In the genomic region with DNA sequence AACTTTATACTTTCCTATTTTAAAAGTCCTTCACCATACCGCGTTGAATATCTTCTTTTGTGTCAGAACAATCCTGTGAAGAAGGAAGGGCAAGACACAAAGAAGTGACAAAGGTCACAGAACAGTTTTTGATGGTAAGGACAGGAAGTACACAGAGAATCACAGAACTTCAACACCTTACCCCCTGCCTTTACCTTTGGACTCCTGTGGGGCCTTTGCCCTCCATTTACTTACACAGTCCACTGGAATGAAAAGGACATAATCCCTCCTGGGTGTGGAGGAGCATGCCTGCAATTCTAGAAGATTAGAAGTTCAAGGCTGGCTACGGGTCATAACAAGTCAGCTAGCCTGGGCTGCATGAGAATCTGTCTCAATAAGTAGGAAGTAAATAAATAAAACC, we compare ENCODE assay signal across 28 mouse cellular contexts. TPM values are rescaled to one million over a fixed set of nuclear protein-coding genes. Genes with fewer than 3 reads are reported as not detected.
A peak's percentile ranks its signal among the peaks of the same experiment; 100 is the strongest.
DNase-seq lines count a peak whose midpoint lies in the region; ATAC-seq lines count a peak whose summit lies in the region.
"Had no signal": no experiment of that assay in that cellular context is flagged by ENCODE, and none has a peak within 500 bp of the region (broad histone marks: within the 10 kb centered on the region; RNA-seq: fewer than 3 reads in every experiment).

No protein-coding gene starts in this region.

- H3K27ac ChIP-seq in kidney, embryonic 14.5 days (ENCODE audit: low read depth, low read length), result no peak overlapping the region
- peak overlapping the region; percentile 57; the same call in 1 of the 2 replicates for H3K27ac ChIP-seq in liver, embryonic 16.5 days (ENCODE audit: low read length)
- H3K27ac ChIP-seq in midbrain, embryonic 16.5 days (ENCODE audit: low read length), result no peak overlapping the region
- H3K27ac ChIP-seq in hindbrain, embryonic 10.5 days, result no peak overlapping the region
- H3K27ac ChIP-seq: embryonic facial prominence, embryonic 12.5 days; forebrain, embryonic 15.5 days; hindbrain, embryonic 14.5 days; liver, embryonic 13.5 days; neural tube, embryonic 12.5 days had no signal

- no peak overlapping the region for H3K4me3 ChIP-seq in kidney, embryonic 14.5 days (ENCODE audit: low read length)
- no peak overlapping the region for H3K4me3 ChIP-seq in liver, embryonic 16.5 days (ENCODE audit: low read depth, low read length)
- H3K4me3 ChIP-seq in midbrain, embryonic 16.5 days (ENCODE audit: low read depth, low read length), result no peak overlapping the region
- H3K4me3 ChIP-seq in hindbrain, embryonic 10.5 days, result no peak overlapping the region
- H3K4me3 ChIP-seq: embryonic facial prominence, embryonic 12.5 days; forebrain, embryonic 15.5 days; heart, embryonic 12.5 days; liver, embryonic 13.5 days; neural tube, embryonic 12.5 days had no signal

- DNase-seq in kidney, adult 8-10 months, result peak; percentile 56 to 62
- no peak for DNase-seq in liver
- peak; percentile 24 for DNase-seq in induced T-regulatory cell, adult 2 months (ENCODE audit: low read depth)
- peak; percentile 51 to 69 for DNase-seq in kidney, postnatal 36 days
- no peak for DNase-seq in hindbrain, embryonic 10.5 days (ENCODE audit: low spot score)
- DNase-seq: adrenal gland, postnatal 10 days; cerebellum, adult 11 months; cerebellum, adult 9-11 months; embryo, embryonic 11 days; gastrocnemius, postnatal 25 days; heart, adult 18-20 months; heart, postnatal 4 days; liver, embryonic 13.5 days; lung, embryonic 14.5 days; lung, postnatal 14 days; midbrain, embryonic 14.5 days; right cerebral cortex, adult 18-20 months; spleen, adult 18-20 months; thymus, postnatal 4 days had no signal

- no peaks in the 10 kb centered on the region for H3K27me3 ChIP-seq in kidney, embryonic 14.5 days (ENCODE audit: control insufficient read depth, insufficient read depth, low read length)
- no peaks in the 10 kb centered on the region for H3K27me3 ChIP-seq in liver, embryonic 16.5 days (ENCODE audit: control insufficient read depth, insufficient read depth, low read depth, low read length)
- H3K27me3 ChIP-seq in midbrain, embryonic 16.5 days (ENCODE audit: control insufficient read depth, insufficient read depth, low read depth, low read length), result no peaks in the 10 kb centered on the region
- no peaks in the 10 kb centered on the region for H3K27me3 ChIP-seq in hindbrain, embryonic 10.5 days (ENCODE audit: insufficient read depth, poor library complexity, severe bottlenecking)
- H3K27me3 ChIP-seq: embryonic facial prominence, embryonic 12.5 days; forebrain, embryonic 15.5 days; heart, embryonic 12.5 days; liver, embryonic 13.5 days; neural tube, embryonic 12.5 days had no signal

- no peak overlapping the region for H3K9ac ChIP-seq in kidney, embryonic 14.5 days (ENCODE audit: low read depth, low read length)
- no peak overlapping the region for H3K9ac ChIP-seq in liver, embryonic 16.5 days (ENCODE audit: low read depth, low read length)
- H3K9ac ChIP-seq in midbrain, embryonic 16.5 days (ENCODE audit: low read depth, low read length), result no peak overlapping the region
- H3K9ac ChIP-seq: embryonic facial prominence, embryonic 12.5 days; forebrain, embryonic 15.5 days; heart, embryonic 12.5 days; hindbrain, embryonic 14.5 days; liver, embryonic 13.5 days; lung, embryonic 14.5 days; neural tube, embryonic 12.5 days had no signal

- 74% methylated on average over 3 of the region's 3 CpGs for WGBS in kidney, embryonic 14.5 days
- WGBS in liver, embryonic 16.5 days (ENCODE audit: insufficient replicate concordance), result 69% methylated on average over 3 of the region's 3 CpGs
- 58% methylated on average over 3 of the region's 3 CpGs for WGBS in midbrain, embryonic 16.5 days
- 79% methylated on average over 3 of the region's 3 CpGs for WGBS in hindbrain, embryonic 10.5 days

- peaks cover 12% of the 10 kb centered on the region; the same call in 1 of the 2 replicates for H3K4me1 ChIP-seq in kidney, embryonic 14.5 days (ENCODE audit: control insufficient read depth, insufficient read depth, low read length)
- peaks cover 20% of the 10 kb centered on the region for H3K4me1 ChIP-seq in liver, embryonic 16.5 days (ENCODE audit: control insufficient read depth, low read depth, low read length)
- peaks cover 20% of the 10 kb centered on the region for H3K4me1 ChIP-seq in midbrain, embryonic 16.5 days (ENCODE audit: control insufficient read depth, insufficient read depth, low read length)
- H3K4me1 ChIP-seq in hindbrain, embryonic 10.5 days (replicated peaks), result peaks cover 19% of the 10 kb centered on the region

- no peaks in the 10 kb centered on the region for H3K9me3 ChIP-seq in kidney, embryonic 14.5 days (ENCODE audit: control insufficient read depth, low read length)
- no peaks in the 10 kb centered on the region for H3K9me3 ChIP-seq in liver, embryonic 16.5 days (replicated peaks; ENCODE audit: control insufficient read depth, low read length)
- H3K9me3 ChIP-seq in midbrain, embryonic 16.5 days (replicated peaks; ENCODE audit: control insufficient read depth, low read length, poor library complexity, severe bottlenecking), result no peaks in the 10 kb centered on the region
- no peaks in the 10 kb centered on the region for H3K9me3 ChIP-seq in hindbrain, embryonic 10.5 days
- H3K9me3 ChIP-seq: embryonic facial prominence, embryonic 12.5 days; forebrain, embryonic 15.5 days; heart, embryonic 12.5 days; liver, embryonic 13.5 days; neural tube, embryonic 12.5 days had no signal

- no peak for ATAC-seq in kidney, embryonic 14.5 days (ENCODE audit: low FRiP score, low TSS enrichment)
- no peak for ATAC-seq in liver, embryonic 16.5 days (ENCODE audit: low read depth)
- no peak for ATAC-seq in midbrain, embryonic 16.5 days
- ATAC-seq: forebrain, embryonic 15.5 days; inflammation-experienced regulatory T-cells, adult 6 months had no signal

- H3K4me2 ChIP-seq in kidney, embryonic 14.5 days (replicated peaks; ENCODE audit: low read depth, low read length), result no peak overlapping the region
- no peak overlapping the region for H3K4me2 ChIP-seq in liver, embryonic 16.5 days (ENCODE audit: low read depth, low read length)
- H3K4me2 ChIP-seq in midbrain, embryonic 16.5 days (ENCODE audit: low read length), result no peak overlapping the region
- H3K4me2 ChIP-seq: embryonic facial prominence, embryonic 12.5 days; forebrain, embryonic 15.5 days; heart, embryonic 12.5 days; hindbrain, embryonic 14.5 days; liver, embryonic 13.5 days; lung, embryonic 14.5 days; neural tube, embryonic 12.5 days had no signal

- no peaks in the 10 kb centered on the region for H3K36me3 ChIP-seq in kidney, embryonic 14.5 days (ENCODE audit: control insufficient read depth, insufficient read depth, low read length)
- H3K36me3 ChIP-seq in liver, embryonic 16.5 days (ENCODE audit: control insufficient read depth, insufficient read depth), result no peaks in the 10 kb centered on the region
- H3K36me3 ChIP-seq in midbrain, embryonic 16.5 days (ENCODE audit: control insufficient read depth, insufficient read depth, low read length), result no peaks in the 10 kb centered on the region
- no peaks in the 10 kb centered on the region for H3K36me3 ChIP-seq in hindbrain, embryonic 10.5 days
- H3K36me3 ChIP-seq: embryonic facial prominence, embryonic 12.5 days; forebrain, embryonic 15.5 days; heart, embryonic 12.5 days; liver, embryonic 13.5 days; neural tube, embryonic 12.5 days had no signal

RNA-seq across cellular contexts. Expression of a gene that starts 1.5 kb away (rescaled TPM):
- polyA plus RNA-seq in kidney, embryonic 14.5 days (2014; fragmentation: Nextera tagmentation; extraction: Ambion mirVana), result 15.3 and 23.5 TPM in 2 replicates
- polyA plus RNA-seq in liver, embryonic 16.5 days (2015; fragmentation: Nextera tagmentation; extraction: Ambion mirVana), result 3.8 and 4.5 TPM in 2 replicates
- polyA plus RNA-seq in midbrain, embryonic 16.5 days (2015; fragmentation: Nextera tagmentation; extraction: Ambion mirVana), result 22.8 and 23.3 TPM in 2 replicates
- polyA plus RNA-seq in hindbrain, embryonic 10.5 days (2016; fragmentation: Nextera tagmentation; extraction: Ambion mirVana), result 9.0 and 9.5 TPM in 2 replicates

Comparison
In these comparisons a context has a peak if more than half of its experiments do, and no peak if none do; other contexts are left out.
1. DNase-seq: peak in kidney, adult 8-10 months (2 of 2), induced T-regulatory cell, adult 2 months (single experiment) and kidney, postnatal 36 days (2 of 2); none in liver (single experiment) and hindbrain, embryonic 10.5 days (single experiment).